Mouse (Mus musculus): ENCODE data around the gene Rnf186. TPM values are rescaled to one million over a fixed set of nuclear protein-coding genes. Genes with fewer than 3 reads are reported as not detected.

Gene Rnf186
- polyA plus RNA-seq, 1 experiment: not detected

DNA sequence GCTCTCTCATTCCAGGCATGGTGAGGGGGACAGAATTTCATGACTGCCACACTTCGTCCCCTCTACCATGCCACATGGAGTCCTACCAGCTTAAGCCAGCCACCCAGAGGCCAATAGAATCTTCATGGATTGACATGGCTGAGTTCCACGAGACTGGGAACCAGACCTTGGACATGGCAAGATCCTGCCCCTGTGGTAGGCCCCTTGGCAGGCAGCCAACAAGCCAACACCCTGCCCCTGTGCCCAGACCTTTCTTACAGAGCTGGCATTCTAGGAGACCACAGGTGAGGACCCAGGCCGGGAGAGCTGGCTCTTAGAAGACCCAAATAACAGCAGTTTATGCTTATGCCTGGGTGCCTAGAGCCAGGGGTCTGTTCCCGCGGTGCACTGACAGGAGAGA is 1.0 kb upstream of the Rnf186 start:
- no peaks in the 10 kb centered on the region for H3K4me1 ChIP-seq (ENCODE audit: control insufficient read depth, insufficient read depth, low read length)
- 59% methylated on average over 5 of the region's 5 CpGs for WGBS
- TF ChIP-seq CTCF (IDR thresholded peaks at IDR 0.05; ENCODE audit: control insufficient read depth, insufficient read depth, low read length) (no peak), POLR2A (IDR thresholded peaks at IDR 0.05; ENCODE audit: borderline replicate concordance, control insufficient read depth, low read depth, low read length) (no peak)

DNA sequence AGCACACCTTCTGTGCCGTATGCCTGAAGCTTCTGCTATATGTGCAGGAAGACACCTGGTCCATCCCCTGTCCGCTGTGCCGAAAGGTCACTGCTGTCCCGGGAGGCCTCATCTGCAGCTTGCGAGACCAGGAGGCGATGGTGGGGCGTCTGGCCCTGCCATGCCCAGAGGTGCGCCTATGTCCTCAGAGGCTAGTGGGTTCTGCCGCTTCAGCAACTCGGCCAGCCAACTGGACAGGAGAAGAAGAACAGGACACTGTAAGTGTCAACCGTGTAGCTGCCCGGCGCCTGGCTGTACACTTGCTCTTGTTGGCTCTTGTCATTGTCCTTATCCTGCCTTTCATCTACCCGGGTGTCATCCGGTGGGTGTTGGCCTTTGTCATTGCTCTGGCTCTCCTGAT is 573 bp downstream of the Rnf186 start:
- 88% methylated on average over 15 of the region's 15 CpGs for WGBS
- Histone ChIP-seq H3K27ac (ENCODE audit: control insufficient read depth, insufficient read depth, low read depth, low read length, poor library complexity) (no peak overlapping the region), H3K4me1 (ENCODE audit: control insufficient read depth, insufficient read depth, low read length) (no peaks in the 10 kb centered on the region), H3K4me3 (replicated peaks; ENCODE audit: control insufficient read depth, low read depth, low read length) (no peak overlapping the region)
- no peak for TF ChIP-seq CTCF (IDR thresholded peaks at IDR 0.05; ENCODE audit: control insufficient read depth, insufficient read depth, low read length)
- no peak for TF ChIP-seq POLR2A (IDR thresholded peaks at IDR 0.05; ENCODE audit: borderline replicate concordance, control insufficient read depth, low read depth, low read length)

More for the DNA sequence above, 1.0 kb upstream of the Rnf186 start:
- Histone ChIP-seq H3K27ac (ENCODE audit: control insufficient read depth, insufficient read depth, low read depth, low read length, poor library complexity) (no peak overlapping the region), H3K4me3 (replicated peaks; ENCODE audit: control insufficient read depth, low read depth, low read length) (no peak overlapping the region)

DNA sequence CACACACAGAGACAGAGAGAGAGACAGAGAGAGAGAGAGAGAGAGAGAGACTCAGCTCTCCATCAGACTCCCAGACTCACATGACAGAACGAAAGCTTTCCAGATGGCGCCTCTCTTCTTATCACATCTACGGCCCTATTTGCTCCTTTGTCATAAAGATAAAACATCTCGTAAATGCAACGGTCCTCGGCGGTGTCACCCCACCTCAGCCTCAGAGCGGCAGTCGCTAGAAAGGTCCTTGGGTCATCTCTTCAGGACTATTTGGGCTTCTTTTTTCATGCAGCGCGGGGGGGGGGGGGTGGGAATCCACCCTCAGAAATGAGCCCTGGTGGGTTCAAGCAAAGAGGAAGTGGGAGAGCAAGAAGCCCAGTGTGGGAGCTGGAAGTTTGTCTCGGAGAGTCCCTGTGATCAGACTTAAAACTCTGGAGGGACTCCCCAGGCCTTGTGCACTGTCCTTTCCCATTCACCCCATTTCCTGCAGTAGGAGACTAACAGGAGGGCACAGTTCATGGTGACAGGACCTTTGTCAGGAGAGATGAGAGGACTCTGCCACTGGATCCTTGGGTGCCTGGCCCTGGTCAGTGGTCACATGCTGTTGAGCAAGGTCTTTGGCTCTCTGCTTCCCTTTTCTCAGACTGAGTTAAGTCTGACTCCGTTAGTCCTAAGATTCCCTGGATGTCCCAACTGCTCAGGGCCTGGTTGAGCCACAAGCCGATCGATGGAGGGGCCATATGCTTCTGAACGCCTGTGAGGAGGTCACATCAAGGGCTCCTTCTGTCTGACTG is 2.1 kb downstream of the Rnf186 start:
- Histone ChIP-seq H3K4me1 (ENCODE audit: control insufficient read depth, insufficient read depth, low read length) (no peaks in the 10 kb centered on the region; the same call in 1 of the 2 replicates), H3K27ac (ENCODE audit: control insufficient read depth, insufficient read depth, low read depth, low read length, poor library complexity) (no peak overlapping the region), H3K4me3 (replicated peaks; ENCODE audit: control insufficient read depth, low read depth, low read length) (no peak overlapping the region)
- 62% methylated on average over 16 of the region's 16 CpGs for WGBS
- TF ChIP-seq POLR2A (IDR thresholded peaks at IDR 0.05; ENCODE audit: borderline replicate concordance, control insufficient read depth, low read depth, low read length) (no peak), CTCF (IDR thresholded peaks at IDR 0.05; ENCODE audit: control insufficient read depth, insufficient read depth, low read length) (no peak)

DNA sequence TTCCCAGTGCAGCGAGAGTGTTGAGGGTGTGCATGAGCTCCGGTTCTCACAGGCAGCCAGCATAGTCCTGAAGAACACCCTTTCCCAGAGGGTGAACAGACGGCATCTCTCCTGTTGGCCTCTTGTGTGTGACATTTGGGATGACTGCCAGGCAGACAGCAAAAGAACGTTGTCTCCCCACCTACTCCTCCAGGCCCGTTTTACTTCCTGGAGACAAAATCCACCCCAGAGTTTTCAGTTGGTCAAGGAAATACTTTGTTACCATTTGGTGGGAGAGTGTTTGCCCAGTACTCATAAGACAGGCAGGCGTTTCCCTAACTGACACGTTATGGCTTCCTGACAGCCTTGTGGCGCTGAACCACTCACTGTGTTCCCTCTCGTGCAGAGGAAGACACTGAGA is 2.8 kb downstream of the Rnf186 start:
- no peak overlapping the region for H3K27ac ChIP-seq (ENCODE audit: control insufficient read depth, insufficient read depth, low read depth, low read length, poor library complexity)

DNA sequence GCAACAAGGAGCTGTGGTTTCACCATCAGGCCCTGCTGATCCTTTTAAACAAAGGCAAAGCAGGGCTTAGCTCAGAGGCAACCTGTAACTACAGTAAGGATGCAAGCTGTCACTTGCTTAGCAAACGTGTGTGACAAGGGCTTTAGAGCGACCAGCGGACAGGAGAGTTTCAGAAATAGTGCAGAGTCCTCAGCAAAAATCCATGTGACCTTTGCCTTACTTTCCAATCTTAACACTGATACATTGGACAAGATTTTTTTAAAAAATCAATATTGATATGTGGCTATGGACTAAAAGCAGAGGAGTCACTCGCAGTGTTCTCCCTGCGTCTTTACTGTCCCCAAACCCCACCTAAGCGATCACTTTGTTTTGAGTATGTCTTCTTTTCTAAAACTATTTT is 4.5 kb downstream of the Rnf186 start:
- no peak for TF ChIP-seq CTCF (IDR thresholded peaks at IDR 0.05; ENCODE audit: control insufficient read depth, insufficient read depth, low read length)
- TF ChIP-seq POLR2A (IDR thresholded peaks at IDR 0.05; ENCODE audit: borderline replicate concordance, control insufficient read depth, low read depth, low read length): no peak
- Histone ChIP-seq H3K4me1 (ENCODE audit: control insufficient read depth, insufficient read depth, low read length) (no peaks in the 10 kb centered on the region; the same call in 1 of the 2 replicates), H3K27ac (ENCODE audit: control insufficient read depth, insufficient read depth, low read depth, low read length, poor library complexity) (no peak overlapping the region), H3K4me3 (replicated peaks; ENCODE audit: control insufficient read depth, low read depth, low read length) (no peak overlapping the region)
- 95% methylated on average over 6 of the region's 6 CpGs for WGBS

More for the DNA sequence above, 2.8 kb downstream of the Rnf186 start:
- no peak overlapping the region for H3K4me3 ChIP-seq (replicated peaks; ENCODE audit: control insufficient read depth, low read depth, low read length)
- TF ChIP-seq CTCF (IDR thresholded peaks at IDR 0.05; ENCODE audit: control insufficient read depth, insufficient read depth, low read length): no peak
- no peak for TF ChIP-seq POLR2A (IDR thresholded peaks at IDR 0.05; ENCODE audit: borderline replicate concordance, control insufficient read depth, low read depth, low read length)
- H3K4me1 ChIP-seq (ENCODE audit: control insufficient read depth, insufficient read depth, low read length): no peaks in the 10 kb centered on the region; the same call in 1 of the 2 replicates
- 47% methylated on average over 9 of the region's 9 CpGs for WGBS

DNA sequence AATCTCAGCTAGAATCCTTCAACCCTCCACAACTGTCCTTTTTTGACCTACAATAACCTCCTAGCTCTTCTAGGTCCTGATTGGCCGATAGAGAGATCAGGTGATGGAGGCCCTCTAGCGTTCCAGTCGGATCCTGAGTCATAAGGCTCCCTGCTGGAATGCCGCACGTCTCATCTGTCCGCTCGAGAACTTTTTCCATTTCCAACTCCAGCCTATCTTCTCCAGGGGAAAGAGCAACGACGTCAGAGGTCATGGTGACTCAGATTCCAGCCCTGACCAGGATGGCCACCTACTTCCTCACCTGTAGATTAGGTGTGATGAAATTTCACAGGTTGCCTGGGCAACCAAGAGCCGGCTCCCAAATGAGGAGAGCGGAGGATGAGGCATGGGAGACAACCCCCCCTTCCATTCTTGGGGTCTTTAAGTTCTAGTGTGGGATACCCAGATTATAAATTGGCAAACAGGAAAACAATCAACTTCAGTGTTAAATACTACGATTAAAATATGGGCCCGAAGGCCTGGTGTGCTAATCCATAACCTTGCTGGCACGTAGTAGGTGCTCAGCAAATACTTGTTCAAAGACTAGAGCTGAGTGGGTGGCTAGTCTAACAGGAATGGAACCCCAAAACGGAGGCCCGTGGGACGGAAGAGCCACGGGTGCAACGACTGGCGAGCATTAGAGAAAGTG is 5.4 kb downstream of the Rnf186 start:
- no peaks in the 10 kb centered on the region; the same call in 1 of the 2 replicates for H3K4me1 ChIP-seq (ENCODE audit: control insufficient read depth, insufficient read depth, low read length)
- H3K4me3 ChIP-seq (replicated peaks; ENCODE audit: control insufficient read depth, low read depth, low read length): peak overlapping the region; percentile 88
- peak overlapping the region; percentile 93 for H3K27ac ChIP-seq (ENCODE audit: control insufficient read depth, insufficient read depth, low read depth, low read length, poor library complexity)
- no peak for TF ChIP-seq CTCF (IDR thresholded peaks at IDR 0.05; ENCODE audit: control insufficient read depth, insufficient read depth, low read length)
- peak; percentile 11; the same call in 1 of the 2 replicates for TF ChIP-seq POLR2A (IDR thresholded peaks at IDR 0.05; ENCODE audit: borderline replicate concordance, control insufficient read depth, low read depth, low read length)
- 2% methylated on average over 20 of the region's 20 CpGs for WGBS

DNA sequence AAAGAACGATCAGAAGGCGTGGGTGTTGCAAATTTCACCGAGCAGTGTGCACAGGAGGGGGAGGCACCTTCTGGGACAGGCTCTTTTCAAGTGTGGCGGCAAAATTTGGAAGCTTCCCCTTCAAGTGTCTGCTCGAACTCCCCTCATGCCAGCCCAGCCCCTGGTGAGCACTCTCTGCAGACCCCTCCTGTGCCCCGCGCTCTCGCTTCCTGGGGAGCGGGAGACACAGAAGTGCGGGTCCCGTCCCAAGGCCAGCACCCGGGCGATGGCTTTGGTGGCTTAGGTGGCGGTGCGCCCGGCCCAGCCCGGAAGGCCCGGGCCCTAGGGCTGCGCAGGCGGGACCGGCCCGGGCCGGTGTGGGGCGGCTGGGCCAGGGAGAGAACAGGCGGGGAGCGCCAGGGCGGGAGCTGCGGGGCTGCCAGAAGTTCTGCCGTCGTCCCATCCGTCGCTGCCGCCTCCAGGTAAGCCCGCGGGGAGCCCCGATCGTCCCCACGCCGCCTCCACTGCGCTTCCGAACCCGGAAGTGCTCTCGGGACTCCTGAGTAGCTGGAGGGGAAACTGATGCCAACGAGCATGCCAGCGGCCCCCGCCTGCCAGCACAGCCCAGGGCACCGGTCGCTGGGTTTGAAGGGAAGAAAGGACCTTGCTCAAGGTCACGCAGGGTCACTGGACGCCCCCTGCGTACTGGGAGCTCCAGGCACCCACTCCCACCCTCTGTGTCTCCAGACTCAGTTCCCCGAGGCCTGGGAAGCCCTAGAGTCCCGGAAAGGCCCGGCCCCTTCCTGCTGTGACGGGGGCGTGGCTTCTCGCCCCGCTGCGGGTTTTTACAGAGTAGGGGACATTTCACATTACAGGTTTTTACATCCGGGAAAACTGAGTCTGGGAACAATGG is 6.2 kb downstream of the Rnf186 start, which contains the start of gene Tmco4:
Tmco4 (plus strand) TSS at position 62 of the 892 bp plus-strand sequence.
- TF ChIP-seq POLR2A (IDR thresholded peaks at IDR 0.05; ENCODE audit: borderline replicate concordance, control insufficient read depth, low read depth, low read length): peak; percentile 72; the same call in 1 of the 2 replicates
- TF ChIP-seq CTCF (IDR thresholded peaks at IDR 0.05; ENCODE audit: control insufficient read depth, insufficient read depth, low read length): no peak
- Histone ChIP-seq H3K27ac (ENCODE audit: control insufficient read depth, insufficient read depth, low read depth, low read length, poor library complexity) (peak within 1 kb of the TSS; percentile 93), H3K4me3 (replicated peaks; ENCODE audit: control insufficient read depth, low read depth, low read length) (peak within 1 kb of the TSS; percentile 88), H3K4me1 (ENCODE audit: control insufficient read depth, insufficient read depth, low read length) (no peaks in the 10 kb centered on the region; the same call in 1 of the 2 replicates)
- WGBS: under 1% methylated on average over 60 of the region's 60 CpGs

All from bone marrow, adult 2 months (tissue).